Mouse (Mus musculus) neural tube, embryonic 13.5 days (tissue): ENCODE results near the gene Gm21188. TPM values are rescaled to one million over a fixed set of nuclear protein-coding genes. Genes with fewer than 3 reads are reported as not detected.

Experiments
- polyA plus RNA-seq: library from polyadenylated mRNA; unstranded; fragments of >200 nt; fragmentation: Nextera tagmentation; extraction: Ambion mirVana; gene quantifications from 2 replicates; pipeline ENCODE4 v1.2.1, GENCODE M21; 2015

Gene Gm21188
- polyA plus RNA-seq, 1 experiment from 2014 or later, result 0.10 TPM

Other genes starting within 250 kb of the Gm21188 start
- gene AF067063, start 222.0 kb downstream of the Gm21188 start, polyA plus RNA-seq, result 0.38 TPM in 1 of 2 replicates, not detected in the other
- not detected in 2 replicates for gene D13Ertd608e, start 216.2 kb downstream of the Gm21188 start, polyA plus RNA-seq
- gene Tcstv1, start 157.4 kb downstream of the Gm21188 start, polyA plus RNA-seq, result not detected in 2 replicates
- not detected in 2 replicates for gene Gm21761, start 122.9 kb downstream of the Gm21188 start, polyA plus RNA-seq
- not detected in 2 replicates for gene B020031M17Rik, start 101.4 kb downstream of the Gm21188 start, polyA plus RNA-seq
- not detected in 2 replicates for gene Gm36079, start 25.2 kb downstream of the Gm21188 start, polyA plus RNA-seq
- gene Gm20767, start 88.1 kb upstream of the Gm21188 start, polyA plus RNA-seq, result not detected in 2 replicates
- gene Gm21818, start 120.2 kb upstream of the Gm21188 start, polyA plus RNA-seq, result not detected in 2 replicates
- gene Gm21762, start 163.8 kb upstream of the Gm21188 start, polyA plus RNA-seq, result not detected in 2 replicates
- not detected in 2 replicates for gene Gm21731, start 186.9 kb upstream of the Gm21188 start, polyA plus RNA-seq
- not detected in 2 replicates for gene AF067061, start 210.9 kb upstream of the Gm21188 start, polyA plus RNA-seq
- 0.43 TPM in 1 of 2 replicates, not detected in the other for gene BC147527, start 248.2 kb upstream of the Gm21188 start, polyA plus RNA-seq